Mouse (Mus musculus): ENCODE measurements around the gene Ubfd1. TPM values are rescaled to one million over a fixed set of nuclear protein-coding genes. Genes with fewer than 3 reads are reported as not detected.

Ubfd1 gene
- polyA plus RNA-seq, 1 experiment from 2014 or later: 46.9 TPM

Other genes with a start within 250 kb of the Ubfd1 start
- gene Scnn1b, start 202.1 kb upstream of the Ubfd1 start, polyA plus RNA-seq (2015; fragmentation: Nextera tagmentation; extraction: Ambion mirVana): 0.11 and 0.19 TPM in 2 replicates
- 17.3 and 18.2 TPM in 2 replicates for gene Cog7, start 85.5 kb upstream of the Ubfd1 start, polyA plus RNA-seq (2015; fragmentation: Nextera tagmentation; extraction: Ambion mirVana)
- gene Gga2, start 46.0 kb upstream of the Ubfd1 start, polyA plus RNA-seq (2015; fragmentation: Nextera tagmentation; extraction: Ambion mirVana): 77.2 TPM in 2 replicates
- gene Ears2, start 88 bp downstream of the Ubfd1 start, polyA plus RNA-seq (2015; fragmentation: Nextera tagmentation; extraction: Ambion mirVana): 27.4 and 27.9 TPM in 2 replicates
- gene Ndufab1, start 34.7 kb downstream of the Ubfd1 start, polyA plus RNA-seq (2015; fragmentation: Nextera tagmentation; extraction: Ambion mirVana): 1,343 and 1,477 TPM in 2 replicates
- gene Palb2, start 65.8 kb downstream of the Ubfd1 start, polyA plus RNA-seq (2015; fragmentation: Nextera tagmentation; extraction: Ambion mirVana): 9.5 and 10.0 TPM in 2 replicates
- 70.6 and 76.4 TPM in 2 replicates for gene Dctn5, start 65.9 kb downstream of the Ubfd1 start, polyA plus RNA-seq (2015; fragmentation: Nextera tagmentation; extraction: Ambion mirVana)
- 93.1 and 93.9 TPM in 2 replicates for gene Plk1, start 92.3 kb downstream of the Ubfd1 start, polyA plus RNA-seq (2015; fragmentation: Nextera tagmentation; extraction: Ambion mirVana)
- 0.06 TPM in 1 of 2 replicates, not detected in the other for gene Ern2, start 119.0 kb downstream of the Ubfd1 start, polyA plus RNA-seq (2015; fragmentation: Nextera tagmentation; extraction: Ambion mirVana)
- gene Chp2, start 152.3 kb downstream of the Ubfd1 start, polyA plus RNA-seq (2015; fragmentation: Nextera tagmentation; extraction: Ambion mirVana): 0.23 and 0.27 TPM in 2 replicates
- 5.8 and 6.2 TPM in 2 replicates for gene Prkcb, start 221.6 kb downstream of the Ubfd1 start, polyA plus RNA-seq (2015; fragmentation: Nextera tagmentation; extraction: Ambion mirVana)

Data from heart, embryonic 13.5 days (tissue).